13 mouse cellular contexts compared by ENCODE assay signal in the genomic region with DNA sequence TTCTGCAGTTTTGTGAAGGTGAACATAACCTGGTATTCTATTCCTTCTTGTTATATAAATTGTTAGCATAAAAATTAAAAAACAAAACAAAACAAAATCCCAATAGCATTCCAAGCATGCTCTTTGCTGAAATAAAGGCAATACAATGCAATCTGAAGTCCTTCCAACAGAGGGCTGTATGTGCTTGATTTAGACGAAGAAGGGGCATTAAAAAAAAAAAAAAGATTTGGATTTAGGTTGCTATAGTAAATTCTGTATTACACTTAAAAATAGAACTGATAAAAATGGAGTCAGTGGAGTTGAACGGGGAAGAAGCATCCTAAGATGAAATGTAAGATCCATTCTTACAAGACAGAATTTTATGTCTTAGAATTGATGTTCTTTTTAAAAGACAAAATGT.
DNase-seq lines count a peak whose midpoint lies in the region; ATAC-seq and TF ChIP-seq lines count a peak whose summit lies in the region.
"Had no signal": no experiment of that assay in that cellular context is flagged by ENCODE, and none has a peak within 500 bp of the region (broad histone marks: within the 10 kb centered on the region; RNA-seq: fewer than 3 reads in every experiment).

No protein-coding gene starts in this region.

- H3K9me3 ChIP-seq in forebrain, embryonic 14.5 days (replicated peaks; ENCODE audit: control insufficient read depth, low read length) = no peaks in the 10 kb centered on the region
- no peaks in the 10 kb centered on the region for H3K9me3 ChIP-seq in forebrain, embryonic 10.5 days
- no peaks in the 10 kb centered on the region for H3K9me3 ChIP-seq in limb, embryonic 14.5 days (ENCODE audit: control insufficient read depth, low read length)
- no peaks in the 10 kb centered on the region for H3K9me3 ChIP-seq in limb, embryonic 10.5 days (replicated peaks)
- H3K9me3 ChIP-seq: embryonic facial prominence, embryonic 13.5 days; limb, embryonic 13.5 days; stomach, embryonic 15.5 days had no signal

- no peak overlapping the region for H3K9ac ChIP-seq in forebrain, embryonic 14.5 days (ENCODE audit: low read length)
- no peak overlapping the region for H3K9ac ChIP-seq in limb, embryonic 14.5 days (ENCODE audit: low read depth, low read length, severe bottlenecking)
- H3K9ac ChIP-seq: embryonic facial prominence, embryonic 13.5 days; limb, embryonic 13.5 days; stomach, embryonic 15.5 days had no signal

- no peak overlapping the region for H3K27ac ChIP-seq in forebrain, embryonic 14.5 days (ENCODE audit: low read depth, low read length)
- H3K27ac ChIP-seq in forebrain, embryonic 10.5 days = no peak overlapping the region
- H3K27ac ChIP-seq in limb, embryonic 14.5 days (replicated peaks; ENCODE audit: low read depth, low read length) = no peak overlapping the region
- no peak overlapping the region for H3K27ac ChIP-seq in limb, embryonic 10.5 days
- H3K27ac ChIP-seq: embryonic facial prominence, embryonic 13.5 days; limb, embryonic 13.5 days; stomach, embryonic 15.5 days had no signal

- no peaks in the 10 kb centered on the region for H3K27me3 ChIP-seq in forebrain, embryonic 14.5 days (replicated peaks; ENCODE audit: control insufficient read depth, insufficient read depth, low read length)
- H3K27me3 ChIP-seq in forebrain, embryonic 10.5 days (ENCODE audit: poor library complexity, severe bottlenecking) = no peaks in the 10 kb centered on the region
- no peaks in the 10 kb centered on the region for H3K27me3 ChIP-seq in limb, embryonic 14.5 days (ENCODE audit: control insufficient read depth, insufficient read depth, low read length)
- no peaks in the 10 kb centered on the region for H3K27me3 ChIP-seq in limb, embryonic 10.5 days (ENCODE audit: low read depth, poor library complexity, severe bottlenecking)
- H3K27me3 ChIP-seq: CH12.LX; embryonic facial prominence, embryonic 13.5 days; limb, embryonic 13.5 days; stomach, embryonic 15.5 days had no signal

- 24% methylated on average over 2 of the region's 2 CpGs for WGBS in forebrain, embryonic 14.5 days
- WGBS in forebrain, embryonic 10.5 days = 47% methylated on average over 2 of the region's 2 CpGs
- 37% methylated on average over 2 of the region's 2 CpGs for WGBS in limb, embryonic 14.5 days
- WGBS in limb, embryonic 10.5 days = 38% methylated on average over 2 of the region's 2 CpGs

- peak; percentile 18; the same call in 1 of the 2 replicates for ATAC-seq in forebrain, embryonic 14.5 days
- no peak for ATAC-seq in limb, embryonic 14.5 days (ENCODE audit: low FRiP score, low read depth)

- TF ChIP-seq POLR2A in limb, embryonic 14.5 days (IDR thresholded peaks at IDR 0.05; ENCODE audit: borderline replicate concordance, extremely low read depth, insufficient read depth, insufficient read length) = no peak

- H3K4me3 ChIP-seq in forebrain, embryonic 14.5 days (ENCODE audit: low read depth, low read length) = no peak overlapping the region
- H3K4me3 ChIP-seq in forebrain, embryonic 10.5 days = no peak overlapping the region
- H3K4me3 ChIP-seq in limb, embryonic 14.5 days (replicated peaks; ENCODE audit: low read length) = no peak overlapping the region
- H3K4me3 ChIP-seq in limb, embryonic 10.5 days = no peak overlapping the region
- H3K4me3 ChIP-seq: embryonic facial prominence, embryonic 13.5 days; limb, embryonic 13.5 days; stomach, embryonic 15.5 days had no signal

- no peak overlapping the region for H3K4me2 ChIP-seq in forebrain, embryonic 14.5 days (ENCODE audit: low read length)
- no peak overlapping the region for H3K4me2 ChIP-seq in limb, embryonic 14.5 days (replicated peaks; ENCODE audit: low read depth, low read length, severe bottlenecking)
- H3K4me2 ChIP-seq: embryonic facial prominence, embryonic 13.5 days; limb, embryonic 13.5 days; stomach, embryonic 15.5 days had no signal

- H3K36me3 ChIP-seq in forebrain, embryonic 14.5 days (ENCODE audit: control insufficient read depth, insufficient read depth, low read length) = no peaks in the 10 kb centered on the region
- H3K36me3 ChIP-seq in forebrain, embryonic 10.5 days (replicated peaks) = no peaks in the 10 kb centered on the region
- H3K36me3 ChIP-seq in limb, embryonic 14.5 days (ENCODE audit: control insufficient read depth, insufficient read depth, low read length) = no peaks in the 10 kb centered on the region
- no peaks in the 10 kb centered on the region for H3K36me3 ChIP-seq in limb, embryonic 10.5 days
- H3K36me3 ChIP-seq: embryonic facial prominence, embryonic 13.5 days; limb, embryonic 13.5 days; stomach, embryonic 15.5 days had no signal

- H3K4me1 ChIP-seq in forebrain, embryonic 14.5 days (ENCODE audit: control insufficient read depth, insufficient read depth, low read length) = peaks cover 10% of the 10 kb centered on the region
- H3K4me1 ChIP-seq in forebrain, embryonic 10.5 days = no peaks in the 10 kb centered on the region; the same call in 1 of the 2 replicates
- H3K4me1 ChIP-seq in limb, embryonic 14.5 days (ENCODE audit: control insufficient read depth, insufficient read depth, low read length) = no peaks in the 10 kb centered on the region
- H3K4me1 ChIP-seq in limb, embryonic 10.5 days = no peaks in the 10 kb centered on the region
- H3K4me1 ChIP-seq: embryonic facial prominence, embryonic 13.5 days; limb, embryonic 13.5 days; stomach, embryonic 15.5 days had no signal

- DNase-seq in forebrain, embryonic 14.5 days (ENCODE audit: low spot score) = peak; percentile 89
- no peak for DNase-seq in forebrain, embryonic 10.5 days (ENCODE audit: extremely low spot score, low spot score)
- peak; percentile 8 for DNase-seq in limb, embryonic 14.5 days (ENCODE audit: low spot score)
- no peak for DNase-seq in limb, embryonic 10.5 days (ENCODE audit: low spot score)
- DNase-seq in cerebellum, postnatal 14 days = peak; percentile 47 to 56
- DNase-seq in retina, embryonic 14.5 days (ENCODE audit: low spot score) = peak; percentile 75
- DNase-seq in adrenal gland, adult 18-20 months (ENCODE audit: low spot score in 2 of 2) = no peak
- DNase-seq in liver = no peak
- DNase-seq: adrenal gland, postnatal 25 days had no signal

Comparison
In these comparisons a context has a peak if more than half of its experiments do, and no peak if none do; other contexts are left out.
1. DNase-seq: peak in forebrain, embryonic 14.5 days (single experiment), limb, embryonic 14.5 days (single experiment), cerebellum, postnatal 14 days (2 of 2) and retina, embryonic 14.5 days (single experiment); none in forebrain, embryonic 10.5 days (single experiment), limb, embryonic 10.5 days (single experiment), adrenal gland, adult 18-20 months (0 of 2) and liver (single experiment).